Mouse (Mus musculus) MEL (cell line): ENCODE data around the gene Gm49450. TPM values are rescaled to one million over a fixed set of nuclear protein-coding genes. Genes with fewer than 3 reads are reported as not detected.

Experiments used
- DNase-seq: peaks from one replicate; pipeline ENCODE4 v3.0.0; 2011; ENCODE audit warnings: low read depth, low spot score
- H3K27ac ChIP-seq: 2 replicates; pipeline ENCODE4 v1.5.1; 2012; ENCODE audit warnings: low read depth, mild to moderate bottlenecking, control low read depth, low read length, moderate library complexity; ENCODE audit not compliant: control insufficient read depth
- H3K27me3 ChIP-seq, 2 experiments: fragments of 150-350 bp in 1 of 2; sonication (generic) in 1 of 2; 2 replicates each; pipeline ENCODE4 v1.6.1; 2012; ENCODE audit warnings: low read length in 2 of 2, mild to moderate bottlenecking in 2 of 2, improper control_type of control experiment in 1 of 2, moderate library complexity in 1 of 2; ENCODE audit not compliant: insufficient read depth in 2 of 2, control insufficient read depth in 1 of 2
- H3K36me3 ChIP-seq, 2 experiments: 2 replicates each; pipeline ENCODE4 v1.6.1; 2012 to 2014; ENCODE audit warnings: low read length in 2 of 2, improper control_type of control experiment in 1 of 2, inconsistent platforms in 1 of 2, mild to moderate bottlenecking in 1 of 2; ENCODE audit not compliant: insufficient read depth in 2 of 2, control insufficient read depth in 1 of 2
- H3K4me1 ChIP-seq, 2 experiments: fragments of 150-350 bp in 1 of 2; sonication (generic) in 1 of 2; 2 replicates each; pipeline ENCODE4 v1.6.1; 2012; ENCODE audit warnings: low read length in 2 of 2, improper control_type of control experiment in 1 of 2, mild to moderate bottlenecking in 1 of 2; ENCODE audit not compliant: insufficient read depth in 2 of 2, control insufficient read depth in 1 of 2
- H3K4me3 ChIP-seq, 2 experiments: fragments of 150-350 bp in 1 of 2; sonication (generic) in 1 of 2; 2 replicates each; pipeline ENCODE4 v1.5.1; 2012; ENCODE audit warnings: low read depth in 2 of 2, low read length in 2 of 2, mild to moderate bottlenecking in 2 of 2, moderate library complexity in 2 of 2, control low read depth in 1 of 2, improper control_type of control experiment in 1 of 2; ENCODE audit not compliant: control insufficient read depth in 1 of 2, insufficient read depth in 1 of 2
- H3K79me2 ChIP-seq: 2 replicates; pipeline ENCODE4 v1.6.1; 2012; ENCODE audit warnings: mild to moderate bottlenecking, low read length, moderate library complexity; ENCODE audit not compliant: control insufficient read depth, poor library complexity, insufficient read depth
- H3K9ac ChIP-seq: 2 replicates; pipeline ENCODE4 v1.6.1; 2012; ENCODE audit warnings: low read depth, mild to moderate bottlenecking, control low read depth, low read length, moderate library complexity; ENCODE audit not compliant: control insufficient read depth, poor library complexity, severe bottlenecking
- H3K9me3 ChIP-seq: fragments of 150-350 bp; sonication (generic); replicated peaks from 2 replicates; pipeline ENCODE4 v1.6.1; 2012; ENCODE audit warnings: mild to moderate bottlenecking, low read length, improper control_type of control experiment, moderate library complexity; ENCODE audit not compliant: insufficient read depth
- BHLHE40 ChIP-seq: IDR thresholded peaks from 2 replicates; pipeline ENCODE4 v1.6.1; 2012; ENCODE audit warnings: low read depth, mild to moderate bottlenecking, inconsistent platforms, low read length, improper control_type of control experiment, borderline replicate concordance
- CHD1 ChIP-seq: IDR thresholded peaks from 2 replicates; pipeline ENCODE4 v1.6.1; 2012; ENCODE audit warnings: low read depth, mild to moderate bottlenecking, inconsistent platforms, low read length, improper control_type of control experiment
- CHD2 ChIP-seq: IDR thresholded peaks from 2 replicates; pipeline ENCODE4 v1.6.1; 2011; ENCODE audit warnings: low read length, improper control_type of control experiment
- CTCF ChIP-seq, 3 experiments: IDR thresholded peaks in 2 of 3; conservative IDR thresholded peaks in 1 of 3; 2 replicates each; pipeline ENCODE4 v1.5.1; 2011 to 2012; ENCODE audit warnings: low read length in 3 of 3, low read depth in 2 of 3, mild to moderate bottlenecking in 2 of 3, improper control_type of control experiment in 1 of 3, inconsistent platforms in 1 of 3, mixed read lengths in 1 of 3, moderate library complexity in 1 of 3; ENCODE audit not compliant: control insufficient read depth in 1 of 3, insufficient read depth in 1 of 3, poor library complexity in 1 of 3, severe bottlenecking in 1 of 3
- ELF1 ChIP-seq: IDR thresholded peaks from 2 replicates; pipeline ENCODE4 v1.6.1; 2014; ENCODE audit warnings: low read depth, mild to moderate bottlenecking, inconsistent platforms, low read length, improper control_type of control experiment, moderate library complexity
- EP300 ChIP-seq, 2 experiments: IDR thresholded peaks; 2 replicates each; pipeline ENCODE4 v1.6.1; 2011; ENCODE audit warnings: improper control_type of control experiment in 2 of 2, low read length in 2 of 2, low read depth in 1 of 2, mild to moderate bottlenecking in 1 of 2
- ETS1 ChIP-seq: IDR thresholded peaks from 2 replicates; pipeline ENCODE4 v1.6.1; 2012; ENCODE audit warnings: low read depth, mild to moderate bottlenecking, inconsistent platforms, low read length, improper control_type of control experiment, moderate library complexity
- GABPA ChIP-seq: IDR thresholded peaks from 2 replicates; pipeline ENCODE4 v1.6.1; 2012; ENCODE audit warnings: low read depth, mild to moderate bottlenecking, inconsistent platforms, low read length, improper control_type of control experiment, moderate library complexity
- GATA1 ChIP-seq: IDR thresholded peaks from 2 replicates; pipeline ENCODE4 v1.6.1; 2011; ENCODE audit warnings: low read depth, low read length, improper control_type of control experiment
- HCFC1 ChIP-seq: IDR thresholded peaks from 2 replicates; pipeline ENCODE4 v1.6.1; 2012; ENCODE audit warnings: low read depth, mild to moderate bottlenecking, inconsistent platforms, low read length, improper control_type of control experiment, moderate library complexity
- JUND ChIP-seq: IDR thresholded peaks from 2 replicates; pipeline ENCODE4 v1.6.1; 2011; ENCODE audit warnings: low read depth, mild to moderate bottlenecking, improper control_type of control experiment, low read length
- MAFK ChIP-seq: IDR thresholded peaks from 2 replicates; pipeline ENCODE4 v1.6.1; 2011; ENCODE audit warnings: low read depth, mild to moderate bottlenecking, low read length, improper control_type of control experiment, borderline replicate concordance
- MAX ChIP-seq: IDR thresholded peaks from 2 replicates; pipeline ENCODE4 v1.6.1; 2011; ENCODE audit warnings: low read length, improper control_type of control experiment
- MAZ ChIP-seq: IDR thresholded peaks from 2 replicates; pipeline ENCODE4 v1.6.1; 2012; ENCODE audit warnings: low read depth, mild to moderate bottlenecking, inconsistent platforms, low read length, improper control_type of control experiment
- MEF2A ChIP-seq: IDR thresholded peaks from 2 replicates; pipeline ENCODE4 v1.6.1; 2014; ENCODE audit warnings: low read depth, mild to moderate bottlenecking, inconsistent platforms, low read length, improper control_type of control experiment; ENCODE audit not compliant: poor library complexity, insufficient replicate concordance, severe bottlenecking; ENCODE audit errors: extremely low read depth
- MXI1 ChIP-seq: IDR thresholded peaks from 2 replicates; pipeline ENCODE4 v1.6.1; 2011; ENCODE audit warnings: mild to moderate bottlenecking, low read depth, low read length, improper control_type of control experiment
- MYB ChIP-seq: IDR thresholded peaks from 2 replicates; pipeline ENCODE4 v1.6.1; 2011; ENCODE audit warnings: mild to moderate bottlenecking, low read depth, low read length, improper control_type of control experiment
- MYC ChIP-seq: IDR thresholded peaks from 2 replicates; pipeline ENCODE4 v1.6.1; 2011; ENCODE audit warnings: low read depth, mild to moderate bottlenecking, low read length, improper control_type of control experiment, moderate library complexity
- NELFE ChIP-seq: IDR thresholded peaks from 2 replicates; pipeline ENCODE4 v1.6.1; 2011; ENCODE audit warnings: low read depth, low read length, improper control_type of control experiment
- NRF1 ChIP-seq: IDR thresholded peaks from 2 replicates; pipeline ENCODE4 v1.6.1; 2014; ENCODE audit warnings: low read depth, mild to moderate bottlenecking, inconsistent platforms, low read length, improper control_type of control experiment, moderate library complexity; ENCODE audit not compliant: poor library complexity, insufficient read depth, severe bottlenecking
- POLR2A ChIP-seq, 2 experiments: IDR thresholded peaks; 2 replicates each; pipeline ENCODE4 v1.6.1; 2011 to 2012; ENCODE audit warnings: low read length in 2 of 2, mild to moderate bottlenecking in 2 of 2, control low read depth in 1 of 2, improper control_type of control experiment in 1 of 2, low read depth in 1 of 2, moderate library complexity in 1 of 2; ENCODE audit not compliant: control insufficient read depth in 1 of 2, insufficient read depth in 1 of 2, poor library complexity in 1 of 2
- POLR2AphosphoS2 ChIP-seq: IDR thresholded peaks from 2 replicates; pipeline ENCODE4 v1.6.1; 2011; ENCODE audit warnings: low read length, improper control_type of control experiment
- POLR2AphosphoS5 ChIP-seq: IDR thresholded peaks from 2 replicates; pipeline ENCODE4 v1.6.1; 2012; ENCODE audit warnings: low read depth, borderline replicate concordance, mild to moderate bottlenecking, inconsistent platforms, low read length, moderate library complexity, mixed read lengths
- RAD21 ChIP-seq: IDR thresholded peaks from 2 replicates; pipeline ENCODE4 v1.6.1; 2011; ENCODE audit warnings: mild to moderate bottlenecking, low read depth, low read length, improper control_type of control experiment
- RCOR1 ChIP-seq: IDR thresholded peaks from 2 replicates; pipeline ENCODE4 v1.6.1; 2012; ENCODE audit warnings: low read depth, mild to moderate bottlenecking, inconsistent platforms, low read length, improper control_type of control experiment
- SIN3A ChIP-seq: IDR thresholded peaks from 2 replicates; pipeline ENCODE4 v1.6.1; 2012; ENCODE audit warnings: low read length, improper control_type of control experiment, inconsistent platforms
- SMC3 ChIP-seq: IDR thresholded peaks from 2 replicates; pipeline ENCODE4 v1.6.1; 2011; ENCODE audit warnings: low read depth, low read length, improper control_type of control experiment
- TAL1 ChIP-seq: IDR thresholded peaks from 2 replicates; pipeline ENCODE4 v1.6.1; 2012; ENCODE audit warnings: mild to moderate bottlenecking, inconsistent platforms, low read length, moderate library complexity, mixed read lengths
- TBP ChIP-seq: IDR thresholded peaks from 2 replicates; pipeline ENCODE4 v1.8.0; 2011; ENCODE audit warnings: low read depth, low read length, improper control_type of control experiment
- UBTF ChIP-seq: IDR thresholded peaks from 2 replicates; pipeline ENCODE4 v1.6.1; 2012; ENCODE audit warnings: low read depth, mild to moderate bottlenecking, inconsistent platforms, low read length, improper control_type of control experiment, moderate library complexity, borderline replicate concordance; ENCODE audit not compliant: insufficient read depth
- USF1 ChIP-seq: IDR thresholded peaks from 2 replicates; pipeline ENCODE4 v1.6.1; 2014; ENCODE audit warnings: low read depth, mild to moderate bottlenecking, inconsistent platforms, low read length, improper control_type of control experiment, moderate library complexity
- USF2 ChIP-seq, 2 experiments: IDR thresholded peaks; 2 replicates each; pipeline ENCODE4 v1.6.1; 2011 to 2012; ENCODE audit warnings: improper control_type of control experiment in 2 of 2, low read length in 2 of 2, borderline replicate concordance in 1 of 2, inconsistent platforms in 1 of 2, low read depth in 1 of 2, mild to moderate bottlenecking in 1 of 2; ENCODE audit not compliant: insufficient read depth in 1 of 2
- ZC3H11A ChIP-seq: IDR thresholded peaks from 2 replicates; pipeline ENCODE4 v1.6.1; 2012; ENCODE audit warnings: low read depth, mild to moderate bottlenecking, inconsistent platforms, low read length, improper control_type of control experiment
- ZKSCAN1 ChIP-seq: IDR thresholded peaks from 2 replicates; pipeline ENCODE4 v1.6.1; 2012; ENCODE audit warnings: low read depth, mild to moderate bottlenecking, inconsistent platforms, low read length, improper control_type of control experiment, moderate library complexity
- ZMIZ1 ChIP-seq: IDR thresholded peaks from 2 replicates; pipeline ENCODE4 v1.6.1; 2012; ENCODE audit warnings: low read depth, mild to moderate bottlenecking, inconsistent platforms, low read length, improper control_type of control experiment, moderate library complexity
- ZNF384 ChIP-seq: IDR thresholded peaks from 2 replicates; pipeline ENCODE4 v1.6.1; 2012; ENCODE audit warnings: low read depth, mild to moderate bottlenecking, inconsistent platforms, low read length, improper control_type of control experiment
- polyA plus RNA-seq, 2 experiments: library from polyadenylated mRNA; stranded (reverse) in 1 of 2; unstranded in 1 of 2; fragments of >175 nt in 1 of 2; fragments of >200 nt in 1 of 2; gene quantifications; 2 replicates each; pipeline versions ENCODE4 v1.2.1 to v1.2.4; 2012; ENCODE audit warnings: low replicate concordance in 2 of 2, low read depth in 1 of 2; ENCODE audit not compliant: insufficient read length in 2 of 2, insufficient read depth in 1 of 2, missing spikeins in 1 of 2
- total RNA-seq: library from RNA; depleted of rRNA; stranded (reverse); fragments of 300-350 nt; gene quantifications from 2 replicates; pipeline ENCODE4 v1.2.3, GENCODE M21; 2012

Gene Gm49450
- total and polyA plus RNA-seq, 3 experiments = not detected

- Histone ChIP-seq H3K9me3 (no peaks in the 10 kb centered on the region), H3K4me3 (no peak overlapping the region), H3K79me2 (peaks cover 17% of the 10 kb centered on the region), H3K4me1 (no peaks in the 10 kb centered on the region), H3K9ac (no peak overlapping the region), H3K27ac (no peak overlapping the region), H3K36me3 (peaks cover 2 to 3% of the 10 kb centered on the region in 2 experiments; a peak in 2 of 4 replicates), H3K27me3 (no peaks in the 10 kb centered on the region)
- DNase-seq = peak; percentile 75
- TF ChIP-seq ZMIZ1 = peak; percentile 74; the same call in 1 of the 2 replicates
- TF ChIP-seq ZKSCAN1 = peak; percentile 52; the same call in 1 of the 2 replicates
- TF ChIP-seq POLR2A (IDR thresholded peaks at IDR 0.05; ENCODE audit: control insufficient read depth in 1 of 2, insufficient read depth in 1 of 2, low read depth in 1 of 2, low read length in 2 of 2, poor library complexity in 1 of 2) = peak; percentile 38 to 89; a peak in 3 of 4 replicates
- no peak; the same call in none of the 2 replicates for TF ChIP-seq MYB
- no peak for TF ChIP-seq HCFC1
- peak; percentile 13; the same call in 1 of the 2 replicates for TF ChIP-seq RCOR1
- TF ChIP-seq SIN3A = no peak; the same call in 1 of the 2 replicates
- no peak for TF ChIP-seq ZNF384
- peak; percentile 16 for TF ChIP-seq SMC3
- TF ChIP-seq USF1 = no peak
- TF ChIP-seq ZC3H11A = no peak
- 0 out of 2 replicates have a peak, but pooled peaks have one; percentile 6 for TF ChIP-seq NRF1
- TF ChIP-seq MYC = 0 out of 2 replicates have a peak, but pooled peaks have one; percentile 35
- no peak for TF ChIP-seq GATA1
- peak; percentile 48 for TF ChIP-seq MAX
- TF ChIP-seq GABPA = no peak
- no peak for TF ChIP-seq ELF1
- no peak; the same call in 1 of the 2 replicates for TF ChIP-seq BHLHE40
- no peak for TF ChIP-seq MAFK
- TF ChIP-seq JUND = no peak
- peak; percentile 40; the same call in 1 of the 2 replicates for TF ChIP-seq CHD2
- TF ChIP-seq ETS1 = no peak
- TF ChIP-seq MEF2A = no peak
- no peak for TF ChIP-seq MAZ
- no peak for TF ChIP-seq RAD21
- TF ChIP-seq NELFE = no peak
- TF ChIP-seq TBP = no peak
- no peak for TF ChIP-seq EP300 (IDR thresholded peaks at IDR 0.05; ENCODE audit: low read depth in 1 of 2, low read length in 2 of 2)
- TF ChIP-seq CTCF (IDR thresholded peaks at IDR 0.05 in 2 of 3, conservative IDR thresholded peaks at IDR 0.05 in 1 of 3; ENCODE audit: control insufficient read depth in 1 of 3, insufficient read depth in 1 of 3, low read depth in 2 of 3, low read length in 3 of 3, poor library complexity in 1 of 3, severe bottlenecking in 1 of 3) = no peak
- TF ChIP-seq POLR2AphosphoS5 = 0 out of 2 replicates have a peak, but pooled peaks have one; percentile 68
- no peak for TF ChIP-seq CHD1
- no peak for TF ChIP-seq UBTF
- 0 out of 2 replicates have a peak, but pooled peaks have one; percentile 6 for TF ChIP-seq TAL1
- TF ChIP-seq USF2 (IDR thresholded peaks at IDR 0.05; ENCODE audit: borderline replicate concordance in 1 of 2, insufficient read depth in 1 of 2, low read depth in 1 of 2, low read length in 2 of 2) = no peak
- no peak for TF ChIP-seq MXI1
- peak; percentile 97 for TF ChIP-seq POLR2AphosphoS2
Measured at GRCm38 (mm10) chr15:98930017-98930734, 23.2 kb downstream of the Gm49450 start.
